Mouse (Mus musculus) heart, adult 2 months (tissue): Measurements from ENCODE around the gene Polr1e. TPM values are rescaled to one million over a fixed set of nuclear protein-coding genes. Genes with fewer than 3 reads are reported as not detected.
"Not testable (repeated sequence)": the region's sequence is repeated elsewhere in the genome, so short reads cannot be mapped to it uniquely, and the experiment has no call there.

Experiments
- DNase-seq, 2 experiments: peaks; one replicate each; pipeline ENCODE4 v3.0.0; 2021
- H3K27ac ChIP-seq: fragments of 200-600 bp; 2 replicates; pipeline ENCODE4 v1.8.1; 2022
- H3K27me3 ChIP-seq: fragments of 200-500 bp; 2 replicates; pipeline ENCODE4 v1.6.1; 2012; ENCODE audit warnings: mild to moderate bottlenecking, low read length, inconsistent platforms, mixed read lengths; ENCODE audit not compliant: control insufficient read depth, insufficient read depth
- H3K36me3 ChIP-seq: fragments of 200-500 bp; 2 replicates; pipeline ENCODE4 v1.6.1; 2012; ENCODE audit warnings: low read length, inconsistent platforms; ENCODE audit not compliant: control insufficient read depth, insufficient read depth
- H3K4me1 ChIP-seq: fragments of 200-500 bp; 2 replicates; pipeline ENCODE4 v1.6.1; 2011; ENCODE audit warnings: low read length; ENCODE audit not compliant: control insufficient read depth, insufficient read depth
- H3K4me3 ChIP-seq: fragments of 200-600 bp; 2 replicates; pipeline ENCODE4 v1.8.1; 2022
- H3K79me2 ChIP-seq: fragments of 200-500 bp; replicated peaks from 2 replicates; pipeline ENCODE4 v1.6.1; 2012; ENCODE audit warnings: mild to moderate bottlenecking, inconsistent platforms, low read length, moderate library complexity, mixed read lengths; ENCODE audit not compliant: control insufficient read depth, insufficient read depth
- H3K9ac ChIP-seq: fragments of 200-500 bp; 2 replicates; pipeline ENCODE4 v1.6.1; 2012; ENCODE audit warnings: low read depth, mild to moderate bottlenecking, control low read depth, inconsistent platforms, low read length, mixed read lengths
- CTCF ChIP-seq: fragments of 200-600 bp; IDR thresholded peaks from 2 replicates; pipeline ENCODE4 v1.8.1; 2022; ENCODE audit warnings: antibody characterized with exemption, mild to moderate bottlenecking, moderate library complexity
- EP300 ChIP-seq: fragments of 200-500 bp; IDR thresholded peaks from 2 replicates; pipeline ENCODE4 v1.6.1; 2011; ENCODE audit warnings: low read depth, low read length, control low read depth; ENCODE audit not compliant: insufficient read depth
- POLR2A ChIP-seq: fragments of 200-500 bp; IDR thresholded peaks from 2 replicates; pipeline ENCODE4 v1.6.1; 2011; ENCODE audit warnings: mild to moderate bottlenecking, low read depth, low read length, control low read depth; ENCODE audit not compliant: insufficient read depth
- WGBS: fragments of 180-500 bp; shearing (Covaris S2); methylation state at CpG from one replicate; pipeline ENCODE4 v1.1.7; 2018; 5-methylcytosine and 5-hydroxymethylcytosine counted together
- intact Hi-C: fragments of 180-260 bp; cut with DNase I; formaldehyde crosslinking; loops from one replicate; pipeline ENCODE4 v1.15.1; 2025
- polyA plus RNA-seq: library from polyadenylated mRNA; depleted of rRNA; stranded (reverse); fragments of >200 nt; gene quantifications from 2 replicates; pipeline ENCODE4 v1.2.3, GENCODE M21; 2012
- total RNA-seq, 2 experiments: library from RNA; stranded (reverse); gene quantifications; 2 replicates each; pipeline ENCODE4 v1.2.3; 2021

The Polr1e gene
- total and polyA plus RNA-seq, 3 experiments: 12.6 to 20.0 (median 19.4) TPM

- H3K9ac ChIP-seq: peak within 1 kb of the TSS; percentile 89
- intact Hi-C loops: no loop called here
- H3K36me3 ChIP-seq: no peaks in the 10 kb centered on the region
- WGBS: under 1% methylated on average over 40 of the region's 40 CpGs
- H3K4me1 ChIP-seq: peaks cover 7% of the 10 kb centered on the region
- TF ChIP-seq POLR2A (peak; percentile 84), EP300 (no peak), CTCF (peak; percentile 62)
- DNase-seq: peak; percentile 84 to 87
- H3K27me3 ChIP-seq: no peaks in the 10 kb centered on the region
- H3K27ac ChIP-seq: peak within 1 kb of the TSS; percentile 89
- H3K79me2 ChIP-seq: no peaks in the 10 kb centered on the region
- H3K4me3 ChIP-seq: peak within 1 kb of the TSS; percentile 78
Measured at GRCm38 (mm10) chr4:44981280-44981973, 37.0 kb upstream of the Polr1e start, which contains the start of gene Grhpr. Gene Grhpr, plus strand, starts transcription at chr4:44981395.

- no peaks in the 10 kb centered on the region for H3K36me3 ChIP-seq
- no peaks in the 10 kb centered on the region for H3K27me3 ChIP-seq
- TF ChIP-seq EP300: no peak
- TF ChIP-seq CTCF: no peak
- no peak for TF ChIP-seq POLR2A
- intact Hi-C loops: no loop called here
- H3K4me1 ChIP-seq: peaks cover 7% of the 10 kb centered on the region
- peak overlapping the region; percentile 89 for H3K9ac ChIP-seq
- peak overlapping the region; percentile 78 for H3K4me3 ChIP-seq
- peak overlapping the region; percentile 89 for H3K27ac ChIP-seq
- 28% methylated on average over 5 of the region's 5 CpGs for WGBS
- H3K79me2 ChIP-seq: no peaks in the 10 kb centered on the region
- DNase-seq: no peak
Measured at GRCm38 (mm10) chr4:44981974-44982287, 36.5 kb upstream of the Polr1e start.

GRCm38 (mm10) chr4:44982440-44983130 is 35.8 kb upstream of the Polr1e start:
- H3K9ac ChIP-seq: no peak overlapping the region
- WGBS: 76% methylated on average over 11 of the region's 11 CpGs
- no peaks in the 10 kb centered on the region for H3K27me3 ChIP-seq
- H3K36me3 ChIP-seq: no peaks in the 10 kb centered on the region
- peaks cover 7% of the 10 kb centered on the region for H3K4me1 ChIP-seq
- TF ChIP-seq POLR2A (no peak), CTCF (no peak), EP300 (no peak)
- no peak for DNase-seq
- intact Hi-C loops: no loop called here
- no peaks in the 10 kb centered on the region for H3K79me2 ChIP-seq
- no peak overlapping the region for H3K27ac ChIP-seq
- no peak overlapping the region for H3K4me3 ChIP-seq

GRCm38 (mm10) chr4:44983131-44983740 is 35.1 kb upstream of the Polr1e start:
- Histone ChIP-seq H3K36me3 (no peaks in the 10 kb centered on the region), H3K27me3 (no peaks in the 10 kb centered on the region), H3K4me3 (no peak overlapping the region), H3K9ac (no peak overlapping the region), H3K27ac (no peak overlapping the region), H3K79me2 (no peaks in the 10 kb centered on the region), H3K4me1 (peaks cover 7% of the 10 kb centered on the region)
- WGBS: 76% methylated on average over 10 of the region's 10 CpGs
- no peak for TF ChIP-seq POLR2A
- intact Hi-C loops: no loop called here
- DNase-seq: no peak

GRCm38 (mm10) chr4:44990560-44990959 is 27.8 kb upstream of the Polr1e start:
- intact Hi-C loops: no loop called here
- no peaks in the 10 kb centered on the region for H3K79me2 ChIP-seq
- H3K27me3 ChIP-seq: no peaks in the 10 kb centered on the region
- no peak overlapping the region for H3K4me3 ChIP-seq
- no peak for DNase-seq
- no peak overlapping the region for H3K27ac ChIP-seq
- no peaks in the 10 kb centered on the region for H3K36me3 ChIP-seq
- no peaks in the 10 kb centered on the region for H3K4me1 ChIP-seq
- no peak overlapping the region for H3K9ac ChIP-seq
- TF ChIP-seq EP300 (no peak), CTCF (no peak), POLR2A (no peak)
- WGBS: 94% methylated on average over 5 of the region's 5 CpGs

GRCm38 (mm10) chr4:44992330-44992729 is 26.1 kb upstream of the Polr1e start:
- H3K79me2 ChIP-seq, H3K9ac ChIP-seq, H3K4me1 ChIP-seq, DNase-seq, H3K36me3 ChIP-seq, H3K27ac ChIP-seq, H3K4me3 ChIP-seq, H3K27me3 ChIP-seq, intact Hi-C loops: not testable (repeated sequence)
- 86% methylated on average over 11 of the region's 11 CpGs for WGBS

- H3K79me2 ChIP-seq, H3K36me3 ChIP-seq, DNase-seq, H3K4me3 ChIP-seq, intact Hi-C loops, H3K9ac ChIP-seq, H3K27ac ChIP-seq, H3K4me1 ChIP-seq, H3K27me3 ChIP-seq: not testable (repeated sequence)
- WGBS: 88% methylated on average over 14 of the region's 14 CpGs
Measured at GRCm38 (mm10) chr4:44993179-44993578, 25.2 kb upstream of the Polr1e start.
